Mouse (Mus musculus) adrenal gland, postnatal 36 days (tissue): Measurements from ENCODE around the gene Cnfn. TPM values are rescaled to one million over a fixed set of nuclear protein-coding genes. Genes with fewer than 3 reads are reported as not detected.

Source experiments
- DNase-seq, 2 experiments: peaks; one replicate each; pipeline ENCODE4 v3.0.0; 2021; ENCODE audit warnings: mixed read lengths in 1 of 2
- total RNA-seq, 2 experiments: library from RNA; stranded (reverse); gene quantifications; 2 replicates each; pipeline ENCODE4 v1.2.3; 2021

Cnfn gene
- total RNA-seq, 2 experiments from 2014 or later, result not detected

DNA sequence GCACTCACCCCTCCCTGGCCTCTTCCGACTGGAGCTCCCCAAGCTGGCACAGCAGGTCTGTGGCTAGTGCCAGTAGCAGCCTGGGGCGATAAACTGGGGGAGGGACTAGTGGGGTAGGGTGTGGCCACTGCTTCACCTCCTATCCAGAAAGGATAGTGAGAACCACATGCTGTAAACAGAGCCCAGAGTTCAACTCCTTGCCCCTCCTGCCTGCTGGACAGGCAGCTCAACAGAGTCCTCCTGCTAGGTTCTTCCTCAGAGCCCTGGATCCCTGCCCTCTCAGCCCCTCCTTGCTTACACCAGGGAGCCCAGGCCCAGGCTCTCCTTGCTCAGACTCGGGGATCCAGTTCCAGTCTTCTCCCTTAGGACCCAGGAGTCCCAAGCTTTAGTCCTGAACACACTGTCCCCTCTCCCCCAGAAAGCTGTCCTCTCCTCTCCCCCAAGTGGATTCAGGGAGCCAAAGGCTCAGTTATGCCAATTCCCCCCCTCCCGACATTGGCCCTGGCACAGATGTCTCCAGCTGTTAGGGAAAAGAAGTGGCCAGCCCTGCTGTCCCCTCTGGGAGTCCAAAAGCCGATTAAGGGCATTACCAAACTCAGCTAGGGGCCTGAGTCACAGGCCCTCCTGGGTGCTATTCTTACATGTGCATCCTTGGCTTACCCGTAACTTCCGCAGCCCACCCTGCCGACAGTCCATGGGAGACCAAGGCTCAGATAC lies 20.7 kb upstream of the Cnfn start:
- peak; percentile 79 to 82 for DNase-seq

DNA sequence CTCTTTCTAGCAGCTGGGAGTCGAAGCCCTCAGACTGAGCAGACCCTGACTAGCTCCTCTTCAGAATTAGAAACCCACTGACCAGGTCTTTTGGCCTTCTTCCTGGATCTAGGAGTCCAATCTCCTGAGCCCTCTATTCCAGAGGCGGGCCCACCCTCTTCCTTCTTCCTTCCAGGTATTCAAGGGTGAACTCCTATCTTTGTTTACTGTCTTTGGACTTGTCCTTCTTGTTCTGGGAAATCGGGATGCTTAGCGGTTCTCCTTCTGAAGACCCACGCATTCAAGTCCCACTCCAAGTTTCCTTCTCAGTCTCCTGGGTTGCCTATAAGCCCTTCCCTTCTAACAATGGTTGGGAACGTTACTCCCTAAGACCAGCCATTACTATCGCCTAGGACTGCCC lies 19.4 kb upstream of the Cnfn start:
- DNase-seq, result no peak

DNA sequence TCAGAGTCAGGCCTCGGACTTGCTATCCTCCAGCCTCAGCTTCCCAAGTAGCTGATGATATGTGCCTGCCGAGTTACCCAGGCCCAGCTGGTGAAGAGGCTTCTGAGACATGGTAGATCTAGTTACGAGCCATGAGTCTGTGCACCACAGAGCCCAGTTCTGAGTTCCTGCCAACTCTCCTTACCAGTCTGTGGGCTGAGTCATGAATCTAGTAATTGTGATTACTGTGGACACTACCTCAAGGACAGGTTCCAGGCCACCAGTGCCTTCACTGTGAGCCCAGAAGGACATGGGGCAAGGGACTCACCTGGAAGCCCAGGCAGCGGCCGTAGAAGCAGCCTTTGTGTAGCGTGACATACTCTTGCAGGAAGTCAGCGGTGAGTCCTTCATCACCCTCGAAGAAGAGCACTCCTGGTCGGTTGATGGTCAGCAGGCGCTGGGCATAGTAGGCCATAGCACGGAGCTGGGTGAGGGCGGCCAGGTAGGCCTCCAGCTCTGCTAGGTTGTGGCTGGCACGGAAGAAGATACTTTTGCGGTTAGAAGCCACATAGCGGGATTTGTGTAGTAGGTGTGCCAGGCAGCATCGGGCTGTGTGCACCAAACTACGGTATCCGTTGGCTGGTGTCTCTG lies 18.4 kb upstream of the Cnfn start:
- DNase-seq, result peak; percentile 73 to 76

DNA sequence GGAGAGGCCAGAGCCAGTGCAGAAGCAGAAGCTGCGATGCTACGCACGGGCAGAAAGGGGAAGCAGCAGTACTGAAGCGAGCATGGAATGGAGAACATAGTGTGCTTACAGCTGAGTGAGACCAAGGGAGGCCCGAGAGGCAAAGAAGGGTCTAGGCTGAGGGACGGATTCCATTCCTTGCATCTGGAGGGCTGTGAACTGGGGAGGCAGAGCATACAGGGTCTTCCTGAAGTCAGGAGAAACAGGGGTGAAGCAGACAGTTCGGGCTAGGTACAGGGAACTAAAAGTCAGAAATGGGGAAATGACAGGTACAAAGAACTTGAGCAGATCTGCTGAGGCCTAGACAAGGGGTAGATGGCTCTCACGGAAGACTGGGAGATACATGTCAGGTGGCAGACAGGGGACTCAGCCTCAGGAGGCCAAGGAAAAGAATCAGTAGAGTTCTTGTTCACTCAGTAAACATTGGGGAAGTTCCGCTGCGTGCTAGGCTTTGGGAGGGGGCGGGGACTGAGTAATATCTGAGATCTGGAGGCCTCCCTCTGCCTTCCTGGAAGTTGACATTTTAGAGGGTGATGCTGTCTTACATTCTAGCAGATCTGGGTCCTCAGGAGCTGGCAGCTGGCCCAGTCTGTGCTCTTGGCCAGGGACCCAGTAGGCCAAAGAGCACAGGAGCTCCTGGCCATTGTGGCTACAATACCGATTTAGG lies 16.5 kb upstream of the Cnfn start:
- peak; percentile 93 for DNase-seq

DNA sequence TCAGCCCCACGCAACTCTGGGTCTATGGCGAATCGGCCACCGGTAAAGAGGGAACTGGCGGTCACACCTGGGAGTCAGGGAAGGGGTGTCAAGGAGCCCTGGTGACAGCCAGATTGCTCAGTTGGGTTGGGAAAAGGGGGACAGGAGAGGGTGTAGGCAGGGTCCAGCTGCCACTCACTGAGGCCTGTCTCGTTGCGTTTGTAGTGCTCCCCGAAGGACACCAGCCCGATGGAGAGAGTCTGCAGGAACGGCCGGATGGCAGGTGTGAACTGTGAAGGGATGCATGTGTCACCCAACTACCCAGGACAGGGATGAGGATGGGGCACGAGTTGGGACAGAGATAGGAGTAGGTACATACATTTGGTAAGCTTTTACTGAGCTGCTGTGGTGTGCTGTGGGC lies 15.7 kb upstream of the Cnfn start:
- DNase-seq, result no peak

DNA sequence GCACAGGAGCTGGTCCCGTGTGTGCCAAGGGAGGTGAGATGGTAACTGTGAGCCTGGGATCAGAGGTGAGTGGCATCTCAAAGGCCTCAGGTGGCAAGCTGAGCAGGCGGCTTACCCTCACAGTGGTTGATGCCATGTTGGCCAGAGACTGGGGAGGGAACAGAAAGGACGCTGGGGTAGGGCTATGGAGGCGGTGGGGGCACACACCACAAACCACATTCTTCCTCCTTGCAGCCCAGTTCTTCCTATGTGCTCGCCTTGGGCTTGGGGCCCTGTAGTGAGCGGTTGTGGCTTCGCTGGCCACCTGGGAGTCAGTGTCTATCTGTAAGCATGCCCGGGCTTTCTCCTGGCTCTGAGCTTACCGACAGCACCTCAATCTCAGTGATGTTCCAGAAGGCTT lies 15.3 kb upstream of the Cnfn start:
- DNase-seq, result no peak

DNA sequence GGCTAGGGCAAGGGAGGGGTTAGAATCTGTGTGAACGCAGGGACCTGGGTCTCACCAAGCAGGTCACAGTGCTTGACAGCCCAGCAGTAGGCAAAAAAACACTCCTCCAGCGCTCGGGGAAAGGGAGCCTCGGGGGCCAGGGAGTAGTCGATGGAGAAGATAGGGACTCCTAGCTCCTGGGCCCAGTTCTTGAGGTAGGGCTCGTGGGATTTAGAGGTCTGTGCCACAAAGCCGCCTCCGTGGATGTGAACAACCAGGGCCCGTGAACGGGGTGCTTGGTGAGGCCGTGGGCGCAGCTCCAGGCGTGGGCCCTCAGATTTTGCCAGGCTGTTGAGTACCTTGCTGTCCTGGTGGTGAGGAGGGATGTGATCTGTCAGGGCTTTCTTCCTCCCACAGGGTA lies 14.8 kb upstream of the Cnfn start:
- no peak for DNase-seq

DNA sequence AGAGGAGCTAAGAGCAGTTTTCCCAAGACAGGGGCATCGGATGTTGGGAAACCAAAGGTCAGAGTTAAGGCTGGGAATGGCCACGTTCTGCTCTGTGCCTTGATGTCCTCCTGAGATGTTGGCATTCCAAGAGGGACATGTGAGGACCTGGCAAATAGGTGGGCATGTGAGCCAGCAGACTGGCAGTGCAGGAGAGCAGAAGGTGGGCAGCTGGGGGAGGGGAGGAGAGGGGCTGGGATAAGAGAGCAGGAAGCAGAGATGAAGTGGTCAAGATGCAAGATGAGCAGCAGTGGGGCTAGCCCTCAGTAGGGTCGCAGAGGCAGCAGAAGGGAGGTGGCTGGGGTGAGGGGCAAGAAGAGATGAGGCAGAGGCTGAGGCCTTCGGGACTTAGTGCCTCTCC lies 14.4 kb upstream of the Cnfn start:
- DNase-seq, result no peak

DNA sequence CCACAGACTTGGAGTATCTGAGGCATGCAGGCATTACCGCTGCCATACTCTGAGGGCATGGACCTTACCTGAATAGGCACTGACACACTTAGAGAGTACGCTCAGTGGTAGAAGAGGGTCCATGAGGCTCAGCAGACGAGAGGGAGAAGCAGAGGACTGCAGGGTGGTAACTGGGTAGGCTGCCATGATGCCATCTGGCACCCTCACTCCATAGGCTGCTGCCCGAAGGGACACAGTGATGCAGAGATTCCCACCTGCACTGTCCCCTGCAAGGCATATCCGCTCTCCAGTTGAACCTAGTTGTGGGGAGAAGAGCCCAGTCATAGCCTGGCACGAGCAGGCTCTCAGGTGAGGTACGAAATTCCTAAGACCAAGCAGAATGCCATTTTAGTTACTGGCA lies 13.9 kb upstream of the Cnfn start:
- DNase-seq, result no peak

DNA sequence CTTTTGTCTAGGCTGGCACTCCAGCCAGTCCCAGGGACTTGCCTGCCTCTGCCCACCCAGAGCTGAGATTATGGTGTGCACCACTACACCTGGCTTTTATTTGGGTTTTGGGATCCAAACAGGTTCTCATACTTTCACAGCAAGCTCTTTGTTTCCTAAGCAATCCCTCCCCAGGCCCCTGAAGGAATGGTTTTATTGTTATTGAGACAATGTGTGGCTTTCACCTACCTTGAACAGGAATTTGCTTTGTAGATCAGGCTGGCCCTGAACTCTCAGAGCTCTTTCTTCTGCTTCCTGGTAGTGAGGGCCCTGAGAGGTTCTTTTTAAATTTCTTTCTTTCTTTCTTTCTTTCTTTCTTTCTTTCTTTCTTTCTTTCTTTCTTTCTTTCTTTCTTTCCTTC lies 13.0 kb upstream of the Cnfn start:
- DNase-seq, result no peak

DNA sequence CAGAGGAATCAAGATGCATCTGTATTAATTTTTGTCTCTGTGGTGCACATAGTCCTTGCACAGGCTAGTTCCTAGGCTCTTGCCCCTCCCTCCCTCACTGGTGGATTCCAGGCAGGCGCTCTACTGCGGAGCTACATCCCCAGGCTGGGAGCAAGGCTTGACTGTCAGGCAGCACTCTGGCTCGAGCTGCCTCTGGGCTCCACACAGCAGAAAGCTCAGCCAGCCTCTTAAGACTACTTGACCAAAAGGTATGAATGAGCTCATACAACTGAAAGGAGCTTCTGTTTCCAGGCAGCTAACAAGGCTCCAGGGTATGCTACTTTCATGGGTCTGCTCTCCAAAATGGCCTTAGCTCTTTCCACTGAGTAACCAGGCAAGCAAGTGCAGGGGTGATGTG lies 11.8 kb upstream of the Cnfn start:
- DNase-seq, result no peak

DNA sequence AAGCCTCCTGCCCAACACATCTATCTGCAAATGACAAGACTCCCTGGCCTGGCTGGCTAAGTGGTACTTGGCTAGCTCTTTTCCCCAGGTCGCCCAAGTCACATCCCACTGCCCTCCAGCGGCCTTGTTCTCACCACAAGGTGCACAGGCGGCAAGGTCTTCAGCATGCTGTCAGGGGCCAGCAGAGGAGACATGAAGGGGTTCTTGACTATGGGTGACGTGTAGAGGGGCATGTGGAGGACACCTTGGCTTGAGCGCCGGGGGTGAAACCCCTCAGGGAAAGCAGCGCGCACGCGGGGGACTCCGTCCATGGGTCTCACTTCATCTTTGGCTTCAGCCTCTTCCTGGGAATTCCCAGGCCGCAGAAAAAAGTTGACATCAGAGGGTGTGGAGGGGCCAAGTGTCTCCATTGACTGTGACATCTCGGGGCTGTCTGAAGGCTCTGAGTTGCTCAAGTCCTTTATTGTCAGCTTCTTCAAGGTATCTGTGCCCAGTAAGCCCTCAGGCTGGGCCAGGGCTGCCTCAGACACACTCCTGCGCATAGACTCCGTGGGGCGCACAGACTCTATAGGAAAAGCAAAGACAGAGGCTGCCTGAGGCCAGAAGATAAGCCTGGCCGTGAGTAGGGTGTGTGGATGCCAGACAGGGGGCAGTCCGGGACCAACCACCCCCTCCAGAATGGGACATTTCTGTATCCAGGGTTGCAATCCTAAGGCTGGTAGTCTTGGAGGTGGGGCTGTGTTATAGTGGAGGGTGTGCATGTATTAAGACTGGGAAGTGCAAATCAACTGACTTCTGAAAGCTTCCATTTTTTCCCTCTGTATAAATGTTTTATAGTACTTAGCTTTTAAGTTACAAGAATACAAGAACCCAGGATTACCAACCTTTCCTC lies 11.1 kb upstream of the Cnfn start:
- no peak for DNase-seq

DNA sequence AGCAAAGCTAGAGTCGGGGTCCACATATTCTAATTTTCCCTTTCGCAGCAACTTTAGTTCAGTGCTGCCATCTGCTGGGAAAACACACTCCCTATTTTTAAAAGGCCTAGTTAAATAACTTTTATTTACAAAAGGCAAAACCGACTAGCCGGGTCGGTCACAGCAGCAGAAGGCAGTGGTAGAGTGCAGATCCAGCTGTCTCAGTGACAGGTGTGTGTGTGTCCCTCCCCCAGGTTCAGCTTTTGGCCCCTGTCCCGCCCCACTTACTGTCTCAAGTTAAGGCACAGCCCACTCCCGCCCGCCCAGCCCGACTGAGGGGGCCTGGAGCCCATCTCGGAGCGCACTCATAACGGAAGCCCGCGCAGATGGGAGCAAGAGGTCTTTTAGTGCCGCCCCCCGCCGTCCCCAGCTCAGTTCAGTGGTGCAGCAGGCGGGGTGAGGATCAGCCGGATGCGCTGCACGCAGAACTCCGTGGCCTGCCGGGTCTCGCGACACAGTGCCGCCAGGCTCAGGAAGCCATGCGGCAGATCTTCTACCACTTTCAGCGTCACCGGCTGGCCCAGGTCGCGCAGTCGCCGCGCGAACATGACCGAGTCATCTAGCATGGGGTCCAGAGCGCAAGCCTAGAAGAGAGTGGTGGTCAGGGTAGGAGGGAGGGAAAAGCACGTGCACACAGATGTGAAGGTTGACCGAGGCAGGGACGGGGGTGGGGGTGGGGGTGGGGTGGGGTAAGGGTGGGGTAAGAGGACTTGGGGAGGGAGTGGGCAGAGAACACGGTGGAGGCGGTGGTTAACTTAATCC lies 10.2 kb upstream of the Cnfn start:
- peak; percentile 55 to 71 for DNase-seq

DNA sequence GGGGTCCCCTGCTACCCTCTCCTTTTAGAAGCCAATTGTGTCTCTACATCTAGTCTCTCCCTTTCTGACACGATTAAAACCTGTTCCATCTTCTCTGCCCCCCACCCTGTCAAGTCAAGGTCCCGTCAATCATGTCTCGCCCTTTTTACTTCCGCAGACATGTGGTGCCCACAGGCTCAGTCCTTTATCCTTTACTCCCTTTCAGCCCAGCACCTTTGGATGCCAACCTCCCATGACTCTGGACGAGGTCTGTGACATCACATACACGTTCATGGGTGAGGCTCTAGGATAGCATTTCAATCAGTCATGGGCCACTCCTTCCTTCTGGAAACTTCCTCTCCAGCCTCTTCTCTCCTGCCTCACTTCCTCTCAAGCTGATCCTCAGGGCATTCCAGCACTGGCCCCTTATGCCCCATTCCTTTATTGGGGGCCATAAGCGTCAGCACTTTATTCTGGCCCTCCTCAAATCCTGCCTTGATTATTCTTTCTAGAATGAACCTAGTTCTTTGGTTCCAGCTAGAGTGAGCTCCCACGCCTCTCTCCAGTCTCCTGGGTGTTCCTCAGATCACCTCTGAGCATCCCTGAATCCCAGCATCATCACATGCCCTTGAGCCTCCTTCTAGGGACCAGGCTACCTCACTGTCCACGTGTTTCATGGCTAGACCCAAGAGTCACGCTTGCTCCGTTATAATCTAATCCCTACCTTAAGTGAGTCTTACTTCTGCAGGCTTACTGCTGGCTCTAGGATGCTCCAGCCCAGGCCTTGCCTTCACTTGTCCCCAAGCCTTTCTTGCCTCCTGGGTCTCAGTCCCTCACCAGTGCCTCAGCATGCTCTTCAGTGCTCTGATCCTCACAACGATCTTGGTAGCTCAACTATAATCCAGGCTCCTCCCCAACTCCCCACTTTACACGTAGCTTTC lies 8.9 kb upstream of the Cnfn start:
- no peak for DNase-seq

DNA sequence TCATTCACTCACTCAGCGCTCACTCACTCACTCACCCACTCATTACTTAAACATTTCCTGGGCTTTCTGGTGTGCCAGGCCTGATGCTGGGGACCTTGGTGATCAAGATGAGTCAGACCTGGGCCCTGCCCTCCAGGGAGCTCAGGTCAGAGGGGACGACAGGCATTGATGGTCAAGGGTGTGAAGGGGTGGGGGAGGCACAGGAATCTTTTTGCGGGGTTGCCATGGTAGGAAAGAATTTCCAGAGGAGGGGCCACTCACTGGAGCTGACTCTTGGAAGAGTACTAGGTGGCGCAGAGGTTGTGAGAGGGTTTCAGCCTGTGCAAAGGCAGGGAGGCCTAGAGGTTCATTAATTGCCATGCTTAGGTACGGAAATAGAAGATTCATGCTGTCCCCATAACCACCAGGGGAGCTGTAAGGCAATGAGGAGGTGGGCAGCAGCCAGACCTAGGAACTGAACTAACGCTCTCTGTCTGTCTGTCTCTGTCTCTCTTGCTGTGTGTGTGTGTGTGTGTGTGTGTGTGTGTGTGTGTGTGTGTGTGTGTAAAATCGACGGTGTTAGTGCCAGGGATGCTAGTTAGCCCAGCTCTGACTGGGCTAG lies 7.7 kb upstream of the Cnfn start:
- peak; percentile 72 to 75 for DNase-seq

DNA sequence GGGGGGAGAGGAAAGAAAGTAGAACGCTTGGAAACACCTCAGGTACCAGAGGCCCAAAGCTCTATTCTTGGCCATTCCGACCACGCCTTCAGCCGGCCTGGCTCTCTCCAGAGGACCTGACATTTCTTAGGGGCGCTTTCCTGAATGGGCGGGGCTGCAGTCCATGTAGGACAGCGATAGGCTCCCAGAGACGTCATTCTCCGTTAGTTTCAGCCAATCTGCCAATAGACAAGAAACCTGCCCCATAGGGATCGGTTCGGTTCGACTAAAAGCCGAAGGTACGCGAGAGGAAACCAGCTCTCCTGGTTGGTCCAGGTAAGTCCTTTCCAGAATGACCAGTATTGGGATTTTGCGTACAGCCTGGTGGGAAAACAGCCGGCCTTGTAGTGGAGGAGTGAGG lies 7.0 kb upstream of the Cnfn start:
- peak; percentile 90 to 91 for DNase-seq

DNA sequence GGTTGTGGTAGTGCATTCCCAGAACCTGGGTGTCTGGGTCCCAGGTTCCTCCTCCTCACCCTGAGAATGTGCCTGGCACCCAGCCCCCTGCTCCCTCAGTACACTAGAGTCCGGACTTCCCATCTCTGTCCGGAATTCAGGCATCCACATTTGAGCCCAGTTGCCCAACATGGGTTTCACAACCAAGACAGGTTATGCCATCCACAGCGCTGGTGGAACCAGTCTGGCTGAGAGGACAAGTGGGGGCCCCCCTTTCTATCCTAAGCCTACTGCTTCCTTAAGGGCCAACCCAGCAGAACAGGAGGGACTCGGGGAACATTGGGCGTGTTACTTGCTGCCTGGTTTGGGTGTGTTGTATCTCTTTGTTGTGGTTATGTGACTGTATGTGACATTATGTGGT lies 2.9 kb upstream of the Cnfn start:
- no peak for DNase-seq

DNA sequence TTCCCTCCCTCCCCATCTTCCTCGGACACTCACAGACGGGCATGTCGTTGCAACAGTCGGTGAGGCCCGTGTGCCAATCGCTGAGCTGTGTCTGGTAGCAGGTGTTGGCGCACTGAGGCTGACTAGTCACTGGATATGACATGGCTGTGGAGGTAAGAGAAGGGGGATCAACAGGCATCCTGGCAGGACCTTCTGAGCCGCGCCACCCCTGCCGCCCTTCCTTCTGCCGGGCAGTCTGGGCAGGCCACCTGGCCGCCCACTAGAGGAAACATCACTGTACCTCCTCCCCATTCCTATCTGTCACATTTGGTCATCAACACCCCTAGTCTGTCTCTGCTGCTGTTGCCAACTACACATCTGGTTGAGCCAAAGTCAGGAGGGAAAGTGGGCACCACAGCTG lies 1.2 kb downstream of the Cnfn start:
- no peak for DNase-seq

DNA sequence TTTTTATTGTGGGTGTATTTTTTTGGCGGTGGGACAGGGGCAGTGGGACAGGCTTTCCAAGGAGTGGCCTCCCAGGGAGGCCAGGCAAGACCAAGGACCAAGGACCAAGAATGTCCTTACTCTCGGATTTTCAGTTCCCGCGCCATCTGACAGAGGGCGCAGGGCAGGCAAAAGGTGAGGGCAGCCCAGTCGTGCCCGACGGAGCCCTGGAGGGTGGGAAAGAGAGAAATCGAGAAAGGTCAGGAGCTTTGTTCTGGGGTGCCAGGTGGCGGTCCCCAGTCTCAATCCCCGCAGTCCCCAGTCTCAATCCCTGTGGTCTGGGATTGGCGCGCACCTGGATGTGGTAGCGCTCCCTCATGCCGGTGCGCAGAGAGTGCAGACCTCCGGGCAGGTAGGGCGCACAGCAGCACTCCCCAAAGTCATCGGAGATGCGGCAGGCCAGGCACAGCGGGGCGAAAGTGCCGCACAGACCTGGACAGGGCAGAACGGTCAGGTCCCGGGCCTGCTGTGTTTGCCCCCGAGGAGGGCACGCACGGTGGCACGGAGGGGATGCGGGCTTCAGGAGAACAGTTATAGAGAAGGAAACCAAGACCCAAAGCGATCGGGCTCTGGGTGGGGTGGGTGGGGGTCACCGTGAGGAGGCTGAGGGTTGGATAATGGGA lies 1.8 kb downstream of the Cnfn start:
- peak; percentile 57 to 58 for DNase-seq
